Mouse (Mus musculus) adrenal gland, adult 2 months (tissue): ENCODE measurements at regions not wholly inside any gene's neighbourhood (a gene's known extent, or its start where the extent isn't known, plus 50 kb on each side); places are given as distances from the start of the nearest gene placed in this dataset.
"Not testable (repeated sequence)": the region's sequence is repeated elsewhere in the genome, so short reads cannot be mapped to it uniquely, and the experiment has no call there.

Experiments used
- DNase-seq: peaks from one replicate; pipeline ENCODE4 v3.0.0; 2021

DNA sequence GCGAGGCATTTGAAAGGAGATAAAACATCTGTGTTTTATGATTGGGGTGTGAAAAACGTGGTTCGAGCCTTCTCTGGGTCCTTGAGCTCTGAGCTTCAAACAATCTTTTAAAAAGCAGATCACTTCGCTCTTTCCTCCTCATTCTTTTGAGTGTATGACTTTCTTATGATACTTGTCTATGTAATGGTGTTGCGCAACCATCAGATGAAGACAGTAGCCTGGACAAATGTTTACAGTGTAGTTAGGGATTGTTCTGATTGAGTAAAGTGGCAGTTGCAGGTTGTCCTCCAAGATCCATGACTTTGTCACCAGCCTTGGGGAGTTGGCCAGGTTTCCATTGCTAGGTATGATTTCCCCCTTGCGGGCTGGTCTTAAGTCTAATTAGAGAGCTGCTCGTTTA is 116.1 kb upstream of the Pfn2 start:
- DNase-seq = no peak

DNA sequence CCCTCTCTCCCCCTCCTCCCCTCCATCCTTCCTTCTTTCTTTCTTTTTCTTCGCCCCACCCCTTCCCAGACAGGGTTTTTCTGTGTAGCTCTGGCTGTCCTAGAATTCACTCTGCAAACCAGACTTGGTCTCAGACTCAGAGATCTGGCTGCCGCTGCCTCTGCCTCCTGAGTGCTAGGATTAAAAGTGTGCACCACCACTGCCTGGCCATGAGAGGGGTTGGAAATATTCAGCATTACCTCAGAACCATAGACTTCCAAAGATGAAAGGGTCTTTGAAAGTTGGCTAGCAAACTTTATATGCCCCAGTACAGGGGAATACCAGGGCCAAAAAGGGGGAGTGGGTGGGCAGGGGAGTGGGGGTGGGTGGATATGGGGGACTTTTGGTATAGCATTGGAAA is 122.7 kb upstream of the Pfn2 start:
- not testable (repeated sequence) for DNase-seq

DNA sequence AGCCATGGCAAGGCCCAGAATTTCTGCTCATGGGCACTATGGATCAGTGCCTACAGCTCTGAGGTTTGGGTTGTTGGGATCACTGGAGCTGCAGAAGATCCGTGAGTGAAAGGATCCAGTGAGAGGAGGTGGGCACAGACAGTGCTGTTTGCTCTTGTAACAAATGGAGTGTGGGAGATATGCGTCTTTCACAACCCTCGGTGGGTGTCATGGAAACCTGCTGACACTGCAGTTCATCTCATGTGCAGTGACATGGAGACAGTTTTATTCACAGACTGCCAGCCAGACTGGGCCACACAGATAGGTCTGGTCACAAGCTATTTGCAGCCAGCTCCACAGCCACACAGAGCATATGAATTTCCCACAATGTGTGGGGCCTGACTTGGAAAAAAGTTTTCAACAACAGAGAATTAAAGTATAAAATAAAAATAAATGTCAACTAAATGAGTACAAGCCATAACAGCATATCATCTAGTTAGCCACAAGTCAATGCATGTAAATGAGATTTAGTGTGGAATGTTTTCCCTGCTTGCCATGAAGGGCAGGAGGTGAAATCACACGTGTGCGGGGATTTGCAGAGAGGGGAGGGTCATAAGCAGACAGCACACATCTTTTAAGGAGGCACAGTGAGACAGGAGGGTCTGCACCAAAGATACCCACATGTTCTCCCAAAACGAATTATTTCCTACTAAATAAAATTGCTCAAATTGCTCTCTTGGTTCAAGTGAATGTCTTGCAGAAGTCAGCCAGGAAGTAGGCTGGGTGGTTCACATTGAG is 124.8 kb upstream of the Pfn2 start:
- no peak for DNase-seq

DNA sequence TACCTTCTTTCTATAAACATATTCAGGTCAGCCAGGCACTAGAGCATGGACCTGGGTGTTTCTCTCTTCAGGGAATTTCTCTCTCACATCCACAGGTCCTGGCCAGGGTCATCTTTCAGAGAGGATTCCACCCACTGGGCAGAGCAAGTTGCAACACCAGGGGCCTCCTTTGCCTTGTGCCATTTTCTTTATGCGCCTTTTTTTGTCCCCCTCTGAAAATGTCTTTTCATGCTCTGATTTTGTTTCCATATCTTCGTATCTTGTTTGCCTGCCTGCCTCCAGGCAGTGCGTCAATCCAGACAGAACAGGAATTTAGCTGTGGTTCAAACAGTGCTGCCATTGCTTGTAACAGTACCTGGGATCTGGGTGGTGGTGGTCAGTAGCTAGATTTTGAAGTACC is 125.7 kb upstream of the Pfn2 start:
- no peak for DNase-seq

DNA sequence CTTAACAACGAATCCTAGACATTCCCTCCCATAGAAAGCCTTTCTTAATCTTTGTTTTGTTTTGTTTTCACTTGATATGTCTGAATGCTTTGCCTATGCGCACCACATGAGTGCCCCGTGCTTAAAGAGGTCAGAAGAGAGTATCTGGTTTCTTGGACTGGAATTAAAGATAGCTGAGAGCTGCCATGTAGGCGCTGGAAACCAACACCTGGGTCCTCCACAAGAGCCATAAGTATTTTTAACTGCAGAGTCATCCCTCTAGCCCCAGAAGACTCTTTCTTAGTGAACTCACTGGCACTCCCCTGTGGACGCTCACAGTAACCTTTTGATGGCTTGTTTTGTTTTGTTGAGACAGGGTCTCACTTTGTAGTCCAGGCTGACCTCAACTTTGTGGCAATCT is 127.5 kb upstream of the Pfn2 start:
- DNase-seq = no peak

DNA sequence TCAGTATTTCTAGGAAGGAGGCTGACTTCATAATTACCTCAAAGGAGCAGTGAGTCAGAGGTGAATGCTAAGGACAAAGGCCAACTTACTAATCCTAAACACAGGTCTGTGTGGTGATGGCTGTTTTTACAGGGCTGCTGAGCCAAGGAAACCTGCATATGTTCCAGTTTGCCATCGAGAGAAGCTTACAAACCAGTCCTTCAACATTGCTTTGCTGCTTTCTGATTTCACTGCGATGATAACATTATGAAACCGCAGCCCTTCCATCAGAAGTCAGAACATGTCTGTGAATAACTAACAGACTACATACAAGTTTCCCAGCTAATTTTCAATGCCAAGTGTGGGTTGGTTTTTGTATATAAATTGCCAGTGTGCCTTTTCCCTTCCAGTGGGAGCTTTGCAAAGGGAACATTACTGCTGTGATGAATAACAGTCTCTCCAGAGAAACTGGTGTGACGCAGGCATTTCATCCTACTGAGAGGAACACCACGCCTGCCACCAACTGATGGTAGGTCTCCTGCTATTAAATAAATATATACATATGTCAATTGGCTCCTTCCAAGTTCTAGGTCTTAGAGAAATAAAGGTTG is 128.9 kb upstream of the Pfn2 start:
- peak; percentile 31 for DNase-seq

DNA sequence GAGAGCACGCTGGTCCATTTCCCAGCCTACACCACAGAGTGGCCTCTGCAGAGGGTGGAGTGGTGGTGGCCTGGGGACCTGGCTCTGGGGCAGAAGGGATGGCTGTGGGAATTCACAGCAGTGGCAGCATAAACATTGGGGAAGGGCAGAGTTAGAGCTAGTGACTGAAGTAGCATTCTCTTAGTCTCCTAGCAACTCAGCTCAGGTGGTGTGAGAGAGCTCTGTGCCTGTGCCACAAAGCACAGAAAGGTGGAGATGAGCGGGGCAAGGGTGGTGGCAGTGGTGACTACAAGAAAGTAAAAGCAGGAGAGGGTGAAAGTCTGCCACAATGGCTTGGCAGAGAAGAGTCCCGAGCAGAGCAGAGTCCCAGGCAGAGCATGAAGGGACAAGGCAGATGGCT is 140.3 kb upstream of the Pfn2 start:
- no peak for DNase-seq

DNA sequence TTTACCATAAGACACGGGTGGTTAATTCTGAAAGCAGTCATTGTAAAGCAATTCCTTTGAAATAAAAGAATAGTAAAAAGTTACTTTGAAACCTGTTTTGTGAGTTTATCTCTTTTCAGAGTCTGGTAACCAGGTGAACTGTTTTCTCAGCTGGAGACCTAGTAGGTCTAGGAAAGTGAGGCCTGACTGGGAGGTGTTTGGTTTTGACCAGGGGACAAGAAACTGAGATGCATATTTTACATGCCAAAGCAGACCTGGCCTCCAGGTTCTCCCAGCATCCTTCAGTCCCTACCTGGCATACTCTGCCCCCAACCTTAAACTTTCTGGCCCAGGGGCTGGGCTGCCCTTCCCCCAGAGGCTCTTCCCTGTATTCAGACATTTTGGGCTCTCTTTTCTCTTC is 142.9 kb upstream of the Pfn2 start:
- no peak for DNase-seq

DNA sequence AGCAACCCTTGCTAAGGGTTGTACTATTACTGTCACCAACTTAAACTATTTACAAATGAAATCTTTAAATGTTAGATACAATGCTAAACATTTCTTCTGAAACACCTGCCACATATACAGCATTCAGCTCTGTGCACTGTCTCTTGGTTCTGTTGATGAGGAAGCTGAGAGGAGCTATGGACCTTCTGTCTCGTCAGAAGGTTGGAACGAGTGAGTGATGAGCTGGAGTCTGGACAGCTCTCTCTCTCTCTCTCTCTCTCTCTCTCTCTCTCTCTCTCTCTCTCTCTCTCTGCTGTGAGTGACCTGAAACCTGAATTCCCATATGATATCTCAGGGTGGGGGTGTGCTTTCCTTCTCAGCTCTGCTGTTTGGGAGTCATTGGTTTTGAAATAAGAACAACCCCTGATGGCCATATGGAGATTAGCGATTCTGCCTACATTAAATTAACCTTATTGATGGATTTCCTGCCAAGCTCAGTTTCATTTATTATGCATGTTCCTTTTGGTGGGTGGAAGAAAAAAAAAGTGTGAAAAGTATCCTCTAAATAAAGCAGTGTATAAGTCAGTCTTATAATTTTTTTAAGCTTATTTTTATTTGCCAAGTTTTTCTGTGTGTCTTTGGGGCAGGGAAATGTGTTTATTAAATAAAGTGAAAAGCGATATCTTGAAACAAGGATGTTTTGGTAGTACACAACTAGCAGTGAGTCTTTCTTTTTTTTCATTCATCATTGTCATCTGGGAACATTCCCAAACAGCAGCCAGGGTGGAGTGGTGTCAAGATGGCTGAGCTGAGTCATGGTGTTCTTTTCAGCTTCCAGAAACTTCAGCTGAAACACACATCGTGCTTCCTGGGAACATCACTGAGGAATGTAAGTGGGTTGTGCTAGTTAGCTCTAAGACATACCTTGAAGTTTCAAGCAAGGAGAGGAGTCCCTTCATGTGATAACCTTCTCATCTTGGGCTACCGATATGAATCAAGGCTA is 150.5 kb upstream of the Pfn2 start:
- DNase-seq = no peak

DNA sequence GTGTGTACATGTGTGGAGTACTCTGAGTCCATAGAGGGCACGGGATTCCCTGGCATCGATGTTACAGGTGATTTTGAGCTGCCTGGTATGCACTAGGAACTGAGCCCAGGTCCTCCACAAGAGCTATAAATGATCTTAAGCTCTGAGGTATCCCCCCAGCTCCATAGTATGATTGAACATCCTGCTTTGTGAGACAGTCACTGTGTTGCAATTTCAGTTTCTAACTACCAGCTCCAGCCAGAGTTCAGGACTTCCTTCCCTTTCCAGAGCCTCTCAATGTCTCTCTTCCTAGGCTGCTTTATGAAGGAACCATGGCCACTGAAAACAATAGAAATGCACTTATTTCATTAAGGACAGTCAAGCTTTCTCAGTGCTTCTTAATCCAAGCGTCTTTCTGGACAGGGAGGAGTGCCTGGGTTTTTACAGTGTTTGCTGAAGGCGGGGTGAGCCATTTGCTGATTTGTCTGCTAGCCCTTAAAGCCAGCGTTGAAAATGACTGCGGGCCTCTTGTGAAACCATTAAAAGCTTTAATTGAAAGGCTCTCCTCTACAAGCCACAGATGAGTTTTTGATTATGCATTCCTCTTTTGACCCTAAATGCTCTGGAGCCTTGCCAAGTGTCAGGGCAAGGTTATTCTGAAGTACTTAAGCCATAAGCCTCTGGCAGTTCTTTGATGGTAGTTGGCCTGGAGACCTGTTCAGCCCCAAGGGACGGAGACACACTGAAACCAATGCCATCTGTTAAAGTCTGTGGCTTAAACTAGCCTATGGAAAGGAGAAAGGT is 155.1 kb upstream of the Pfn2 start:
- no peak for DNase-seq

DNA sequence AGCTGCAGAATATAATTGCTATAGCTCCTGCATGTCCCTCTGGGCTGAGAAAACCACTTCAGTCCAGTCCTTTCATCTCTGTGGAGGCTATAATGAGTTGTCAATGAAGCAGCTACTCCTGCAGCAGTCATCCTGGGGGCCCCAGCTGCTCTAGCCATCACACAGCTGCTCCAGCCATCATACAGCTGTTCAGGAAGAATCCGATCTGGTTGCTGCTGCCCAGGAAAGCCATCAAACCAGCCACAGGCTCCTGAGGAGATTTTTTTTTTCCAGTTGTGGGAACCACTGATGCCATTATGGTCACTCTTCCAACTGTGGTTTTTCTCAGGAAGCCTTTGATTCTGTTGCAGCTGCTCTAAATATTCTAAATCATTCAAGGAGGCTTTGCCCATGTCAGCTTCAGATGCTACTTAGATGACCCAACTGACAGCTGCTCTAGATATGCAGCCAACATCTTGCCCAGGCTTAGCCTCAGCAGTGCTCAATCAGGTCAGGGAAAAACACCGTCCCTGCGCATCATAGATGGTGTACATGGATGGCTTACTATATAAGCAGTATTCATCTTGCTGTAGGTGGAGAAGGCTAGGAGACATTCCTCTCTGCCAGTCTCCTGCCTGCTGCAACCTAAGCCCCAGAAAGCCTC is 177.0 kb upstream of the Pfn2 start:
- DNase-seq = no peak

DNA sequence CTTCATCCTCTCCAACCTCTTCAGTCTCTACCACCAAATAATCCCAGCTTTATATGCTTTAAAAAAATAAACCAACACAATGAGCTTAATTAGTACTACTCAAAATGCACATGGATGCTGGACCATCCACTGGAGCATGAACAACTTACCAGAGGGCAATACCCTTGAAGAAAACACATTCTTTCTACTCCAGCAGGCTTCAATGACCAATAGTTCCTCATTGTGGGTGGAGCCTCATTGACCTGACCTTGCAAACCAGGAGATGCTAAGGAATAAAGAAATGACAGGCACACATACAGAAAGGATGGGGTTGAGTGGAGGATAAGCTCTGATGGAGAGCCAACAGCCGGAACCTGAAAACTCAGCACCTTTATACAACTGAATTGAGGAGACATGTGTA is 201.7 kb upstream of the Pfn2 start:
- no peak for DNase-seq

DNA sequence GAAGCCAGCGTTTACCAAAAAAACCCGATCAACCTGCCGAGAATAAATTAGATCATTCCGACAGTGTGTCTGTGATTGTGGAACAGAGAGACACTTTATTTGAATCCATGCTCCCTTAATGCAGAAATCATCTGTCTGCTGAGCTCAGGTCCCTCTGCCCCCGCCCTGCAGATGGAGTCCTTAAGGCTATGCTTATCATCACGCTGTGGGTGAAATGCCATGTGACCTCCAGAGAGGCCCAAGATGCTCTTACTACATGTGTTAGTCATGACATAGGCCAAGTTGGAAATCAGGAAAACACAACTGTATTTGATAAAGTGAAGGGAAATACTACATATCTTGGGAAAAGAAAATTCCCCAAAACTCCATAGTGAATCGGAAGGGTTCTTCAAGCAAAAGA is 206.8 kb upstream of the Pfn2 start:
- no peak for DNase-seq

DNA sequence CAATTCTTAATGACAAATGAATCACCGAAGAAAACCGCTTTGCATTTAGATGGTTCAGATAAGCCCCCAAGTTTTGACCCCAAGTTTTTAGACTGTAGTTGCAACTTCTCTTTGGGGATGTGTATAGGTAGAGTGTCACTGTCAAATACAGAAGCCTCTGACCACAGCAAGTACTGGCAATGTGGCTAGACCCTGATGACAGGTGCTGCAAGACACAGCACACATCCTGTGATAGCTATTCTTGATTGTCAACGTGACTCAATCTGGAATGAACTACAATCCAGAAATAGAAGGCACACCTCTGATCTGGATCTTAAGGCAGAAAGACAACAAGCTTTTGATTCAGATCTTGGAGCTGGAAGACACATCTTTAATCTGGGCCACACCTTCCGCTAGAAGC is 207.3 kb upstream of the Pfn2 start:
- no peak for DNase-seq

DNA sequence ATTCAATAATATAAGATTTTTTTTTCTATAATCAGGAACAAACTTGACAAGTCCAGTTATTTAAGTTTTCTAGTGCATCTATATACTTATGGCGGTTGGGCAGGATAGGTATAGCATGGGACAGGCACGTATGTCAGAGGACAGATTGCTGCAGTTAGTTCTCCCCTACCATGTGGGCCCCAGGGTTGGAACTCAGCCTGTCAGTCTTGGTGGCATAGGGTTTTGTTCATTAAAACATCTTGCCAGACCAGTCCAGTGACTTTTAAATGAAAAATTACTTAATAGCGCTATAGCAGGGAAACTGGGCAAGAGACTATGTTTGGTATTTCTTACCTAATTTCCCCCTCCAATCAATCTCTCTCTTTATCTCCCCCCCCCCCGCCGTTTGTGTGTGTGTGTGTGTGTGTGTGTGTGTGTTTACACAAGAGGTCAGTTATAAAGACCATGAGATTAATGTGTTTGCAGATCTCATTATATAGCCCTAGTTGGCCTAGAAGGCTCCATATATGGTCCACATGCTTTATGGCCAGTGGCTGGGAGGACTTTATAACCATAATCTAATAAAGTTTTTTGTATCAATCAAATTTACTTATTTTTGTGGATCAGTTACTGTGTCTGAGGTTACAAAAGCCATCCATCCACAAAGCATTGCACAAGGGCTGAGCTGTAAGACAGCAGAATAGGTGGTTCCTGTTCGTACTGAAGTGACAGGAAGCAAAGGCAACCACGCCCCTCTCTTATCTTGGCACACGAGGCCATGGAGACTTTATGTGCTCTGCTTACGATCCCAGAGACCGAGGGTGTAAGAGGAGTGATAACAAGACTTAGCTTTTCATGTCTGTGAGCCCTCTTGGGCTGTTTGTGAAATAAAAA is 208.5 kb upstream of the Pfn2 start:
- no peak for DNase-seq

DNA sequence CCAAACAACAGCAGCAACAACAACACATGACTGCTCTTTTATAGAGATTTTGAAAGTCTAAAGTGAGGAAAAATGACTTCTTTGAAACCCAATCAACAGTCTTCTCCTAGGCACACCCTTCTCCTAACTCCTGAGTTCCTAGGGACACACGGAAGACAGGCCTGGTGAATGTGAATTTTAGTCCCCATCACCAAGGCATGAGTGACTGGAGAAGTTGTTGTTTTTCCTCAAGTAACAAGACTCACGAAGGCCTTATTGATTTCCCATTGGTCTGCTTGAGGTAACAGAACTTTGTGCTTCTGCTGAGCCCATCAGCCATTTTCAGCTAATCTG is 209.2 kb upstream of the Pfn2 start:
- no peak for DNase-seq

DNA sequence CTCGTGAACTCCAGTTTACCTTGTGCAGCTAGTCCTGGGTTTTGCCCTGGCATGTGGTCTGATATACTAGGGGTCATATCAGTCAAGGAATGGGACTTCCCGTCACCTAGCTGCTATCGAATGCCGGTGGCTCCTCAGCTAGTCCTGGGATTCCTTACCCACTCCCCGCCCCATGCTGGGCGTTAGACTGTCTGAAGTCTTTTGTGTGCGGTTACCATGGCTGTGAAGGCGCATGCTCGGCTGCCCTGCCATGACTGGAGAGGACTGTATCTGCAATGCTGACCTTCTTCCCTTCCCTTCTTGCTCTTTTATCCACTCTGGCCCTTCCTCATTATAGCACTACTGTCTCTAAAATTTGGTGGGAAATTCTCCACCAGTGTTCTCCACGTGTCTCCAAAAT is 210.3 kb upstream of the Pfn2 start:
- no peak for DNase-seq

DNA sequence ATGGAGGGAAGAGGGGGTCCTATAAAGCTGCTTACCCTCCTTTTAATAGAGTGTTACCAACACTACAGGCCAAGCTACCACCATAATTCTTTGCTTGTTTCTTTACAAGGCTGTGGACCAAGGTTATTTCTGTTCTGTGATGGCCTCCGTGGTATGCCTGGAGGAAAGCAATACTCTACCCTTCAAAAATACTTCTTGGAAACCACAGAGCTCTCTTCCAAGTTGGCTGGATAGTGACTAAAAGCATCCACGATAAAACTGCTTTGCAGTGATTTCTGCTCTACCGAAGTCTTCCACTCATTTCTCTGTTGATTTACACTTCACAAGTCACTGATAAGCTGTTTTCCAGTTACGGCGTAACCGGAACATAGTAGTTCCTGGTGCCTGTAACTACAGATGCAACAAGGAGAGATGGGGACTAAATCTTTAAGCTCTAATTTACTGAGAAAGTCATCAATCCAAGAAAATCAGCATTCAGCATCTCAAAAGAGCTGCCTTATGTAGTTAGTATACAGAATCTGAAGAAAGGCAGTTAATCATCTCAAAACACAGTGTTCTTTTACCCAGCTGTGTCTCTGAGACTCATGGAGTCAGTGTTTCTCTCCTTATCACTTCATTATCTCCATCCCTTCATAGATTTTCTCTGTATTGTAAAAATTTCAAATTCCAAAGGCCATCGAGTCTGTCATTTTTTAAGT is 216.1 kb upstream of the Pfn2 start:
- no peak for DNase-seq

DNA sequence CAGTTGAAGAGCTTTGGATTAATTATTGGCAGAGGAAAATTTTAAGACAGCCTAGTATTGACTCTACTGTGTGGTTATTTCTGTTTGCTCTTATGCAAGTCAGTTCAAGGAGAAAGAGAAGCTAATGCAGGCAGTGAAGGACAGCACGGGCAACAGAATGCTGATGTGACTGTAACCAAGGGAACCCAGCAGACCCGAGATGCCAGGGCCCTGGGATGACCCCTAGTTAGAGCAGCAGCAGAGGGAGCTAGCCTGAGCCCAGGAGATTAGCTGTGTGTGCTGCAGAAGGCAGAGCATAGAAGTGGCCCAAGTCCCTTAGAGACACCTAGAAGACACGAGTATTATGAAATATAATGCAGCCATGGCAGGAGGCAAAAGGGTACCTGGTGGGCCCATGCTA is 223.7 kb upstream of the Pfn2 start:
- no peak for DNase-seq

DNA sequence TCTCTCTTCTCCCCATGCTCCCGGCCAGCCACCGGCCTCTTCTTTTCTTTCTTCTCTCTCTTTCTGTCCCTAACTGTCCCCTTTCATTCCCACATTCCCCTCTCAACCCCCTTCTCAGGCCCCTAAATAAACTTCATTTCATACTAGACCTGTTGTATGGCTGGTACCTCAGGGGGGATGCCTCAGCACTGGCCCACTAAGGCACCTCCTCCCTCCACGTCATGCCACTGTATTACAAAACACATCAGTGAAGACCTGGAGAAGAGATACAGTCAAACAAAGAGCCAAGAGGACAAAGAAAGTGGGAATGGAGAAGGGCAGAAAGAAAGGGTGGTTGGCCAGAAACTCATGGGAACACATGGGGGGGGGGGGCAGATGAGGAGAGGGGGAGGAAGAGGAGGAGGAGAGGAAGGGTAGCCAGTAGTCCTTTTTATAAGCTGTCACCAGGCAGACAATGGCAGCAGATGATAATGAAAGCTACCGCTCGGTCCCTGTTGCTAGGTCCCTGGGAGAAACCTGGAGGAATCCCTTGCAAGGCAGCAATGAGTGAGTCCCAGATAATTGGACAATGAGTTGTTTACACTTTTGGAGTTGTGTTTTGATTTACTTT is 224.5 kb upstream of the Pfn2 start:
- DNase-seq = no peak
